Comparison of ENCODE assay signal across 9 mouse cellular contexts in the genomic region with DNA sequence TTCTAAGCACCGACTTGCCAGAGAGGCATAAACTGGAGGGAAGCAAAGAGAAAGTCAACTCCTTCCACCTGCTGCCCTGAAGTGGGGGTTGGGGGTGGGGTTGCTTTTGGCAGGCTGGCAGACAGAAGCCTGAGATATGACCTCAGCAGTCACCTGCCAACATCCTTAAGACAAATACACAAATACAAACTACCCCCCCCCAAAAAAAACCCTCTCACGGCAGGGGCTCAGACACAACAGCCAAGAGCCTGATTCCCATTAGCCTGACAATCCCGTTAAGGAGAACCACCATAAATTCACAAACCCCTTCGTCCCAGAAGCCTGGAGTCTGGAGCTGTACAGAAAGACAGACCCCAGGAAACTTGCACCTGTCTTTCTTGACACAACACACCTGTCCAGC. TPM values are rescaled to one million over a fixed set of nuclear protein-coding genes. Genes with fewer than 3 reads are reported as not detected.
A peak's percentile ranks its signal among the peaks of the same experiment; 100 is the strongest.
DNase-seq lines count a peak whose midpoint lies in the region; ATAC-seq lines count a peak whose summit lies in the region.
"Had no signal": no experiment of that assay in that cellular context is flagged by ENCODE, and none has a peak within 500 bp of the region (broad histone marks: within the 10 kb centered on the region; RNA-seq: fewer than 3 reads in every experiment).

No protein-coding gene starts in this region.

- DNase-seq in heart, embryonic 10.5 days (ENCODE audit: low spot score): peak; percentile 76
- no peak for DNase-seq in heart, postnatal 14 days
- peak; percentile 25 for DNase-seq in adrenal gland, postnatal 25 days
- no peak for DNase-seq in liver, embryonic 11.5 days (ENCODE audit: low spot score)
- DNase-seq in testis, postnatal 10 days (ENCODE audit: low spot score): no peak
- no peak for DNase-seq in layer of hippocampus, postnatal 25 days (ENCODE audit: extremely low spot score in 1 of 2, low spot score in 1 of 2)
- DNase-seq in embryo, embryonic 10.5 days (ENCODE audit: low spot score): no peak

- intact Hi-C loops in heart, postnatal 14 days (cut with DNase I): loop anchor here (5.0 kb wide), 1 partner anchor 121 kb away; no protein-coding TSS in a partner anchor

- H3K27me3 ChIP-seq in heart, embryonic 10.5 days (ENCODE audit: insufficient read depth, poor library complexity, severe bottlenecking): peaks cover 10% of the 10 kb centered on the region; the same call in 1 of the 2 replicates
- H3K27me3 ChIP-seq in forebrain, embryonic 16.5 days (replicated peaks; ENCODE audit: control insufficient read depth, insufficient read depth, low read length): peaks cover 13% of the 10 kb centered on the region
- H3K27me3 ChIP-seq in liver, embryonic 11.5 days (replicated peaks; ENCODE audit: control insufficient read depth, insufficient read depth, low read length): peaks cover 52% of the 10 kb centered on the region

- H3K9ac ChIP-seq in forebrain, embryonic 16.5 days (replicated peaks; ENCODE audit: low read depth, low read length): peak overlapping the region; percentile 64; the same call in 1 of the 2 replicates
- H3K9ac ChIP-seq in liver, embryonic 11.5 days (ENCODE audit: low read depth, low read length): peak overlapping the region; percentile 62

- H3K36me3 ChIP-seq in heart, embryonic 10.5 days: no peaks in the 10 kb centered on the region
- H3K36me3 ChIP-seq in forebrain, embryonic 16.5 days (ENCODE audit: control insufficient read depth, insufficient read depth): no peaks in the 10 kb centered on the region
- no peaks in the 10 kb centered on the region for H3K36me3 ChIP-seq in liver, embryonic 11.5 days (ENCODE audit: control insufficient read depth, insufficient read depth, low read length)

- no peak for ATAC-seq in forebrain, embryonic 16.5 days
- no peak for ATAC-seq in liver, embryonic 11.5 days (replicated peaks; ENCODE audit: low FRiP score)

- 5% methylated on average over 4 of the region's 4 CpGs for WGBS in heart, embryonic 10.5 days
- 3% methylated on average over 4 of the region's 4 CpGs for WGBS in forebrain, embryonic 16.5 days
- 7% methylated on average over 4 of the region's 4 CpGs for WGBS in liver, embryonic 11.5 days

- H3K4me3 ChIP-seq in heart, embryonic 10.5 days: peak overlapping the region; percentile 91
- peak overlapping the region; percentile 70 for H3K4me3 ChIP-seq in forebrain, embryonic 16.5 days (replicated peaks; ENCODE audit: low read length)
- H3K4me3 ChIP-seq in liver, embryonic 11.5 days (ENCODE audit: low read depth, low read length): peak overlapping the region; percentile 63

- no peaks in the 10 kb centered on the region for H3K9me3 ChIP-seq in heart, embryonic 10.5 days
- H3K9me3 ChIP-seq in forebrain, embryonic 16.5 days (ENCODE audit: control insufficient read depth, low read length): no peaks in the 10 kb centered on the region
- no peaks in the 10 kb centered on the region for H3K9me3 ChIP-seq in liver, embryonic 11.5 days (ENCODE audit: control insufficient read depth, low read length)

- peak overlapping the region; percentile 81 for H3K4me2 ChIP-seq in forebrain, embryonic 16.5 days (ENCODE audit: low read length)
- peak overlapping the region; percentile 74 for H3K4me2 ChIP-seq in liver, embryonic 11.5 days

- peaks cover 26% of the 10 kb centered on the region for H3K4me1 ChIP-seq in heart, embryonic 10.5 days
- H3K4me1 ChIP-seq in forebrain, embryonic 16.5 days (replicated peaks; ENCODE audit: control insufficient read depth, insufficient read depth, low read length): peaks cover 23% of the 10 kb centered on the region
- peaks cover 15% of the 10 kb centered on the region for H3K4me1 ChIP-seq in liver, embryonic 11.5 days (replicated peaks; ENCODE audit: control insufficient read depth, insufficient read depth, low read length)

- peak overlapping the region; percentile 96 for H3K27ac ChIP-seq in heart, embryonic 10.5 days
- H3K27ac ChIP-seq in forebrain, embryonic 16.5 days (ENCODE audit: low read length): no peak overlapping the region
- H3K27ac ChIP-seq in liver, embryonic 11.5 days (ENCODE audit: low read depth, low read length): peak overlapping the region; percentile 81; the same call in 1 of the 2 replicates

RNA-seq across cellular contexts. Expression of a gene that starts 2.4 kb away (rescaled TPM):
- 13.3 and 17.3 TPM in 2 replicates for polyA plus RNA-seq in heart, embryonic 10.5 days (2016; fragmentation: Nextera tagmentation; extraction: Ambion mirVana)
- 10 to 100 TPM; 39.5 to 43.6 TPM for total RNA-seq in heart, postnatal 14 days (2021)
- 52.6 and 66.7 TPM in 2 replicates for total RNA-seq in adrenal gland, postnatal 25 days (2021)
- 8.1 and 9.4 TPM in 2 replicates for polyA plus RNA-seq in forebrain, embryonic 16.5 days (2015; fragmentation: Nextera tagmentation; extraction: Ambion mirVana)
- 12.1 and 13.9 TPM in 2 replicates for polyA plus RNA-seq in liver, embryonic 11.5 days (2014; fragmentation: Nextera tagmentation; extraction: Ambion mirVana)
- 100 to 1,000 TPM in 1 of 2 experiments, 10 to 100 TPM in 1; 93.4 to 124 TPM for total RNA-seq in layer of hippocampus, postnatal 25 days (2021)
- total RNA-seq: common myeloid progenitor, adult 5-6 weeks had no signal

Comparison
In these comparisons a context has a peak if more than half of its experiments do, and no peak if none do; other contexts are left out.
1. DNase-seq: peak in heart, embryonic 10.5 days (single experiment) and adrenal gland, postnatal 25 days (single experiment); none in heart, postnatal 14 days (0 of 2), liver, embryonic 11.5 days (single experiment), testis, postnatal 10 days (single experiment), layer of hippocampus, postnatal 25 days (0 of 2) and embryo, embryonic 10.5 days (single experiment).
2. Peak in every context shown above with its lines, with median percentiles within 50 percentile points of each other: H3K4me3 ChIP-seq.